Mouse (Mus musculus) kidney, adult 11 months (tissue): Measurements from ENCODE around the gene BC048679.
A peak's percentile ranks its signal among the peaks of the same experiment; 100 is the strongest.
"Not testable (repeated sequence)": the region's sequence is repeated elsewhere in the genome, so short reads cannot be mapped to it uniquely, and the experiment has no call there.

ENCODE experiments used
- DNase-seq: peaks from one replicate; pipeline ENCODE4 v3.0.0; 2022

The BC048679 gene

GRCm38 (mm10) chr7:81498181-81498580 is at the start of gene BC048679:
Gene BC048679 (minus strand): TSS chr7:81498281.
- no peak for DNase-seq

- DNase-seq: no peak
Observed at GRCm38 (mm10) chr7:81542934-81543333, 44.9 kb upstream of the BC048679 start.

DNA sequence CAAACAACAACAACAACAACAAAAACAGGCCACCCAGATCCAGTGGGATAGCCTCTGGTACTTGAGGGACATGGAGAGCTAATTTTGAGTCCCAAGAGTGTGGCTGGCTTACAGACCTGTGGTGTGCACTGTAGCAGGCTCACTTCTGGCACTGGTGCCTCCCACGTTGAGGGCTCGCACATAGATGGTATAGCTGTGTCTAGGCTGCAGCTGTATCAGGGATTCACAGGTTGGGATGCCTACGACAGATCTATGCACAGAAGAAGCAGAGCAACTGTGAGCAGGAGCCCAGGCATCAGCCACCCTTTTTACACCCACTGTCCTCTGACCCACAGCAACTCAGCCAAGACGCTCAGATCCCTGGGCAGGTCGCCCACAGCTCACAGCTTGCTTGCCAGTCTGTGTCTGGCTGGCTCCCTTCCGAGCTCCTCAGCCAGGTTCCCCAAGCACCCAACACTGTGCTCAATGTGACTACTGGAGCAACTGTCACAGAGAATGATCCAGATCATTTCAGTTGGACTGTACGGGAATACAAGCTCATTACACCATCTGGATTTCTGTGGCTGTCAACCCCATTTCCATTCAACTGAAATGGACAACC is 43.9 kb upstream of the BC048679 start:
- peak; percentile 62 for DNase-seq

- no peak for DNase-seq
Observed at GRCm38 (mm10) chr7:81540999-81541398, 42.9 kb upstream of the BC048679 start.

DNA sequence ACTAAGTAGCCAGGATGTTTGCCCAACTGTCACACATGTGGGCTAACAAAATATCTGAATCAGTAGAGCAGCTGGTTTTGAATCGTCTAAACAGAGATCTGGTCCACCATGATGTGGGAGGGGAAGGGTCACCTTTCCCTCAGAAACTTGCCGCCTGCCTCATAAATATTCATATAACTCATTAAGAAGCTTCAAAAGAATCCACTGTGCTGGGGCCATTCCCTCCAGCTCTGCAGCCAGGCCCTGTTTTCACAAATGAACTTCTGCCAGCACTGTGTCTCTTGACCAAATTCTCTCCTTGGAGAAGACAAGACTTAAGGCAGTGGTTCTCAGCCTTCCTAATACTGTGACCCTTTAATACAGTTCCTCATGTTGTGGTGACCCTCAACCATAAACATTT is 41.5 kb upstream of the BC048679 start:
- no peak for DNase-seq

DNA sequence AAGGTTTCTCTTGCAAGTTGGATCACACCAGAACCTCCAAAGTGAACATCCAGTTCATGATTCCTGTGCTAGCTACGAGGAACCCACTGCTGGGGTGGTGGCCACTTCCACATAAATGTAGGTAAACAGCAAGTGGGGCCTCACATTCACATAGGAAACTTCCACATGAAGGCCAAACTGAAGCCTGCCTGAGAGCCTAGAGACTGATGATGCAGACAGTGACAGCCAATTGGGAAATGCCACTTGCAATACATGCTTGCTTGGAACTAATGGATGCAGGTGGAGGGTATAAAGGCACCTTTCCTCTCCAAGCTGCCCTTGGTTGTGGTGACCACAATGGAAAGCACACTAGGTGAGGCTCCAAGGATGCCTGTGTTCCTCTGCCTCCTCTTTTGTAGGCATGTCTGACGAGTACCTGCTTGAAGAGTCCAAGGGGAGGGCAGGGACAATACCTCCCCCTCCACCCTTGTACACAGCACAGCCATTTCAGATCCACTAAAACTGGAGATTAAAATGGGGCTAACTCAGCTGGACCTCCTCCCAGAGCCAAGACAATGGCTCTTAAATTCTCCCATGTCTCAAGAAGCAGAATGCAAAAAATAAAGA is 40.1 kb upstream of the BC048679 start:
- DNase-seq: no peak

DNA sequence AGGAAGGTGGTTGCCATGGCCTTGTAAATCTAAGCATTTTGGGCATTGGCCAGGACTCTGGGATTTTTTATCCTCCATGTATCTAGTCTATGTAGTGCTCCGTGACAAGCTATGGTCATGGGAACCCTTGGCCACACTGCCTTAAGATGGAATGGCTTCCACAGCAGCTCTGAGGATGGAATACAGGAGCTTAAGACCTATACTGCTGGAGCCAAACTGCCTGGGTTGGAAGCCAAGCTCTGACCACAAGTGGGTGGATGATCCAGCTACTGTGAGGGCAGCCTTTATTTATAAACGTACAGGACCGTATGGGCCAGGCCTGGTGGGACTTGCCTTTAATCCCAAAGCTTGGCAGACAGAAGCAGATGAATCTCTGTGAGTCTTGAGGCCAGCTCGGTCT is 38.4 kb upstream of the BC048679 start:
- DNase-seq: no peak

GRCm38 (mm10) chr7:81531462-81531861 is 33.4 kb upstream of the BC048679 start:
- no peak for DNase-seq

DNA sequence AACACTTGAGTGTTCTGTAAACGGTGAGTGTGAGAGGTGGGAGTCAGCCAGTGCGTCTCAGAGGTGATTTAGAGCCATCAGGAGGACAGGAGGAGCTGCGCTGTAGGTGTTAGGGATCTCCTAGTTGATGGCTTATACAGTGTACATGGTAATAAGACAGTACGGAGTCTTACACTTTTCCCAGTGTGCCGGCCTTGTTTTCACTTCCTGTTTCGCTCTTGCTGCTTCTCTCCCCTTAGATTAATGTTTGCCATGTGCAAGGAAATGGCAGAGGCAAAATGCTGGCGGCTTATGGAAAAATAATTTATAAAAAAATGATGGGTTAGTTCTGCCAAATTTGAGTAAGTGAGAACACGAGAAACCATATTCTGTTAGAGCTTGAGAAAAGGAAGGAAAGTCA is 30.8 kb upstream of the BC048679 start:
- DNase-seq: no peak

DNA sequence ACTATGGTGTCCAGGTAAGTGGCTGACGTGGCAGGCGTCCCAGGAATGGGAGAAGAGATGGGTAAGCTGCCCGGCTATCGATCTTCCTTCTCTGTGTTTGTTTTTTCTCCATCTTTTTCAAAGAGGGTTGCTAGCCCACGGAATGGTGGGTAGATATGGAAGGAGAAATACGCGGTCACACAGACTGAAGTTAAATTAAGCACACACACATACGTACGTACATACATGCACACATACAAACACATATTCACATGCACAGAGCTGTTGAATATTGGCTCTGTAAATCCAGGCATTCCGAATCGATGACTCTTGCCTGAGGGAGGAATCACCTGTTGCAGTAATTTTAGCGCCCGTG is 25.6 kb upstream of the BC048679 start:
- no peak for DNase-seq

- peak; percentile 84 for DNase-seq
Observed at GRCm38 (mm10) chr7:81523008-81523662, 25.1 kb upstream of the BC048679 start.

DNA sequence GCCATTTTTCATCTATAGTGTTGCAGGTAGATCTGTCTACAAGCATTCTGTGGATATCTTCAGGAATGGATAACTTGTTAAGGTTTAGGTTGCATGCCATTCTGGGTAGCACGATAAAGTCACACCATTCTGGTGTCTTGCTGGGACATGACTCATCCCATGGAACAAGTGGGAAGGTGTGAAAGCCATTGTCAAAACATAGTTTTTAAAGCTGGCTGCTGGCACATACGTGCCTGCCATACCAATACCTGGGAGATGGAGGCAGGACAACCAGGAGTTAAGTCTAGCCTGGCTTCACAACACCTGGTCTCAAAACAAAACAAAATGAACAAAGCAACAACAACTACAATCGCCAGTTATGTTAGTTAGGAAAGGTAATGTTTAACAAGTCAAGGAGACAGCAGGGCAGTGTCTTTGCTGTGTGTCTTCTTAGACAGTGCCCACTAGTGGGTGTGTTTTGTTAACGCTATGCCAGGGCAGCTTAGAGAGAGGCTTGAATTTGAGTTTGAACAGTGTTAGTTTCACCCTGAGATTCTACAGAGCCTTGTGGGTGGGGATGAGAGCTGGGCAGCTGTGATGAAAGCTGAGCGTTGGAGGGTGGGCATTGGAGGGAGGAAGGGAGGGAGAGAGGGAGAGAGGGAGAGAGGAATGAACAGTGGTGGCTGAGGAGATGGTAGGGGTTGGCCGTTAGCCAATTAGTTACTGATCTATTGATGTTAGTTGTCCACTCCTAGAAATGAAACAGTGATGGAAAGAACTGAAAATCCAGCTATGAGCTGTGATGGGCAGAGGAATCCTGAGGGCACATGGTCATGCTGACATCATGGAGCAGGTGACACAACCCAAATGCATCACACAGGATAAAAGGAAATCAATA is 18.3 kb upstream of the BC048679 start:
- peak; percentile 35 for DNase-seq

GRCm38 (mm10) chr7:81514906-81515590 is 17.0 kb upstream of the BC048679 start:
- DNase-seq: no peak

- DNase-seq: no peak
Observed at GRCm38 (mm10) chr7:81501050-81501449, 3.0 kb upstream of the BC048679 start.

- no peak for DNase-seq
Observed at GRCm38 (mm10) chr7:81497171-81497570, 910 bp downstream of the BC048679 start.

- peak; percentile 29 for DNase-seq
Observed at GRCm38 (mm10) chr7:81493331-81494021, 4.6 kb downstream of the BC048679 start, which contains the start of gene Ap3b2. Gene Ap3b2 (minus strand): TSS chr7:81493925.

GRCm38 (mm10) chr7:81492628-81493027 is 5.5 kb downstream of the BC048679 start:
- DNase-seq: no peak

DNA sequence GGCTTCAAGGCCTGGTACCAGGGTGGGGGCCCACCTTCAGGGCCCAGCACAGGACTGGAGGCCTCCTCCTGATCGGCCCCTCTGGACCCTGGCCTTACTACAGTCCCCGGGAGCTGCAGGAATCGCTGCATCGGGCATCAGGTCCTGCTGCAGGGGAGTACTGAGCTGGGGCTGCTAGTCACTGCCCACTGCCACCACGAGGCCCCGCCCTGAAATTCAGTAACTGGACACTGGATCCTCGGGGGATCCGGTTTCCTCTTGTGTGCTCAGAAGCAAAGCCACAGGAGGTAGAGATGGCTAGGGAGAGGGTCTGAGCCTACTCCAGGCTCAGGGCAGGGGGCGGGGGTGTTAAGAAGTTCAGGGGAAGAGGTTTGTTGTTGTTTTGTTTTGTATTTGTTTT is 8.4 kb downstream of the BC048679 start:
- DNase-seq: no peak

GRCm38 (mm10) chr7:81480800-81481199 is 17.3 kb downstream of the BC048679 start:
- no peak for DNase-seq

DNA sequence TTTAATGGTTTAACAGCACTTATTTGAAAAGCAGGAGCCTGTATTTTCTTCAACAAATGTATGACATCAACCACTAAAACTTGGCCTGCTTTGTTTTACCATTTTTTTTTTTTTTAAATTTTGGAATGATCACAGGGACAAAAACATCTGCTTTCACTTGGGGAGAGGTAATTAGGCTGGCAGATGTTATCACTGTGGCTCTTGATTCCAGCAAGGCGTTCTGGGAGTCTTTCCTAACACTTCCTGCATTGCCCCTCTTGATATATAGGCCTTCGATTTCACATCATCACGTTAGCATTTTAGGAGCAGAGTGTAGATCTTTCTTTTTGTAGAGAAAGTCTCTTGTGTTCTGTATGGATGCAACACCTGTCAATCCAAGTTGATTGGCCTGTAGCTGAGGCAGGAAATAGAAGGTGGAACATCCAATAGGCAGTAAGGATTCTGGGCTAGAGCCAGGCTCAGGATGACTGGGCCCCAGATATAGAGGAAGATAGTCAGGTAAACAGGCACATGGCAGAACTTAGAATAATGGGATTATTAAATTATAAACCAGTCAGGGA is 18.5 kb downstream of the BC048679 start:
- DNase-seq: no peak

DNA sequence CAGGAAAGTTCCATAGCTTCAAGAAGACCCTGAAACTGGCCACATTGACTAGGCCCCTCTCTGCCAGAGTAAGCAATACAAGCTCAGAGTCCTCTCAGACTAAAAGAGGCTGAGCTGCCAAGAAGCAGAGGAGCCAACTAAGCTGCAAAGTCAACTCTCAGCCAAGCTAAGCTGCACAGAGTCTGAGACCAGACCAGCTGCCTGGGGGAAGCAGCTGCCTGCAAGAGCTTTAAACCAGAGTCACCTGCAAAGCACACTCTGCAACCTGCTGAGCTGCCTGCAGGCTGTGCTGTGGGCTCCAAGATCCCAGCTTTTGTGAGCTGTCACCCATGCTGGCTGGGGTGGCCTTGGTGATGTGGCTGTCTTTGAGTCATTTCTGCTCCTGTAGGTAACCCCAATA is 19.8 kb downstream of the BC048679 start:
- not testable (repeated sequence) for DNase-seq

DNA sequence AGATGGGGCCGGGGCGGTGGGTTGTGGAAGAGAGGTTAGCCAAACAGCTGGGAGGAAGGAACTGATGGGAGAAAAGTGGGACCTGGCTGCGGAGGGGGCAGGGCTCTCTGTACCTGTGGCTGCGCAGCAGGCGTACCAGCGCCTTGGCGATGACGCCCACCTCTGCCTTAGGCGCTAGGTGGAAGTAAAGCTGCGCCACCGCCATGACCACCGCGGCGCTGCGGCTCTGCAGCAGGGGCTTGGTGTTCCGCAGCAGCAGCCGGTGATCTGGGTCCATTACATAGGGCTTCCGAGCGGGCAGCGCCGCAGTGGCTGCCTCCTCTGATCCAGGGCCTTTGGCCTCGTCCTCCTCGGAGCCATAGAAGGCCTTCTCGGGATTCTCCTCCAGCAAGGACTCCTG is 21.2 kb downstream of the BC048679 start:
- no peak for DNase-seq
